Mouse (Mus musculus): ENCODE results near the gene Plce1.

GRCm38 (mm10) chr19:38657980-38658379, 177.1 kb downstream of the Plce1 start:
- TF ChIP-seq CTCF (IDR thresholded peaks at IDR 0.05) (no peak), EP300 (IDR thresholded peaks at IDR 0.05) (peak; percentile 71)

Data from lung, postnatal 0 days (tissue).